Mouse (Mus musculus) neural tube, embryonic 15.5 days (tissue): ENCODE results near the gene Ecd. TPM values are rescaled to one million over a fixed set of nuclear protein-coding genes. Genes with fewer than 3 reads are reported as not detected.

Experiments used
- ATAC-seq: fragments of 200-750 bp; cut with Nextera tagmentation; 2 replicates; pipeline ENCODE4 v1.8.0; 2017; ENCODE audit warnings: mild to moderate bottlenecking, moderate TSS enrichment, moderate library complexity; ENCODE audit not compliant: low FRiP score
- H3K27ac ChIP-seq: fragments of 300-500 bp; sonication (generic); replicated peaks from 2 replicates; pipeline ENCODE4 v1.5.1; 2015; ENCODE audit warnings: mild to moderate bottlenecking, inconsistent platforms
- H3K27me3 ChIP-seq: fragments of 300-500 bp; sonication (generic); replicated peaks from 2 replicates; pipeline ENCODE4 v1.6.1; 2015; ENCODE audit warnings: inconsistent platforms
- H3K36me3 ChIP-seq: fragments of 300-500 bp; sonication (generic); 2 replicates; pipeline ENCODE4 v1.6.1; 2015; ENCODE audit warnings: inconsistent platforms
- H3K4me1 ChIP-seq: fragments of 300-500 bp; sonication (generic); 2 replicates; pipeline ENCODE4 v1.6.1; 2015; ENCODE audit warnings: inconsistent platforms
- H3K4me2 ChIP-seq: fragments of 300-500 bp; sonication (generic); 2 replicates; pipeline ENCODE4 v1.6.1; 2015; ENCODE audit warnings: inconsistent platforms, mild to moderate bottlenecking, moderate library complexity
- H3K4me3 ChIP-seq: fragments of 300-500 bp; sonication (generic); replicated peaks from 2 replicates; pipeline ENCODE4 v1.5.1; 2015; ENCODE audit warnings: mild to moderate bottlenecking, inconsistent platforms
- H3K9ac ChIP-seq: fragments of 300-500 bp; sonication (generic); replicated peaks from 2 replicates; pipeline ENCODE4 v1.6.1; 2015; ENCODE audit warnings: mild to moderate bottlenecking, inconsistent platforms
- H3K9me3 ChIP-seq: fragments of 300-500 bp; sonication (generic); replicated peaks from 2 replicates; pipeline ENCODE4 v1.6.1; 2016; ENCODE audit warnings: inconsistent platforms
- WGBS: fragments of 180-500 bp; shearing (Covaris S2); methylation state at CpG from one replicate; pipeline ENCODE4 v1.1.7; 2015; ENCODE audit warnings: mixed read lengths; 5-methylcytosine and 5-hydroxymethylcytosine counted together
- polyA plus RNA-seq: library from polyadenylated mRNA; unstranded; fragments of >200 nt; fragmentation: Nextera tagmentation; extraction: Ambion mirVana; gene quantifications from 2 replicates; pipeline ENCODE4 v1.2.1, GENCODE M21; 2015

Gene Ecd
- polyA plus RNA-seq, 1 experiment from 2014 or later = 48.4 TPM

DNA sequence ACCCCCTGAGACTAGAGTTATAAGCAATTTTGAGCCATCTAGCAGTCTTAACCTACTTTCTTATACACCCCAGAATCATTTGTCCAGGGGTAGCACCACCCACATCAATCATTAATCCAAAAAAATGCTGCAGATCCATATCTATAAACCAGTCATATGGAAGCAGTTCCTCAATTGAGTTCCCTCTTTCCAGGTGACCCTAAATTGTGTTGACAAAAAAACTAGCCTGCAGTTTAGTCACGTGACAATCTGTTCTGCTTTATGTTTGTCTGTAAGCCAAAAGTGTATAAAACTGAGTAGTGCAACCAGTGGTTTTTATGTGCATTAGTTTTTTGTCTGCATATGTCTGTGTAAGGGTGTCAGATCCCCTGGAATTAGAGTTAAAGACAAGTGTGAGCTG, 23.9 kb upstream of the Ecd start:
- Histone ChIP-seq H3K27me3 (no peaks in the 10 kb centered on the region), H3K27ac (no peak overlapping the region), H3K4me1 (no peaks in the 10 kb centered on the region), H3K9me3 (no peaks in the 10 kb centered on the region), H3K4me3 (no peak overlapping the region), H3K4me2 (no peak overlapping the region), H3K36me3 (peaks cover 67% of the 10 kb centered on the region), H3K9ac (no peak overlapping the region)
- WGBS = 93% methylated on average over 1 of the region's 1 CpGs
- no peak for ATAC-seq

DNA sequence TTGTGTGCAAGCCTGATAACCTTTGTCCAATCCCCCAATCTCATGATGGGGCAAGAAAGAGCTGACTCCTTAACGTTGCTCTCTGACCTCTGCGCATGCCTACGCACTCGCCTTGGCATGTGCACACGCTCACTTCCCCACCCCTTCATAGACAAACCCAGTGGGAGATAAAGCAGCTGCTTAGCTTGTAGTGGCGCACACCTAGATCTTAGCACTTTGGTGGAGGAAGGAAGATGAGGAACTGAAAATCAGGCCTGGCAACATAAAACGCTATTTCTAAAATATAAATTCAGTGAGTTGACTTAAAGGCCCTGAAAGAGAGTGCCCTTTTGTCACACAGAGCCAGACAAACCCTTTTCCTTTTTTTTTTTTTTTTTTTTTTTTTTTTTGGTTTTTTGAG, 22.9 kb upstream of the Ecd start:
- Histone ChIP-seq H3K4me2 (no peak overlapping the region), H3K4me1 (no peaks in the 10 kb centered on the region), H3K36me3 (peaks cover 65% of the 10 kb centered on the region), H3K4me3 (no peak overlapping the region), H3K9ac (no peak overlapping the region), H3K9me3 (no peaks in the 10 kb centered on the region), H3K27me3 (no peaks in the 10 kb centered on the region), H3K27ac (no peak overlapping the region)
- no peak for ATAC-seq
- WGBS = 91% methylated on average over 7 of the region's 7 CpGs

DNA sequence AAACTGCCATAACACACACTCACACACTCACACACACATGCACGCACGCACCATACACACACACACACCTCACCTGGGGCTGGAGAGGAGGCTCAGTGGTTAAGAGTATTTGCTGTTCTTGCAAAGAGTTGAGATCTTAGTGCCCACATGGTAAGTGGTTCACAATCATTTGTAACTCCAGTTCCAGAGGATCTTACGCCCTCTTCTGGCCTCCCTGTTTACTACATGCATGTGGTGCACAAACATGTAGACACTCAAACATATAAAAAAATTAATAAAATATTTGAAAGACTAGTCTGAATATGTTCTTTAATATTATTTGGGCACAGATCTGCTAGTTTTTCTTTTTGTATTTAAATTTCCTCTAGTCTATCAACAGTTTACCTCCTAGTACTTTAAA, 20.4 kb upstream of the Ecd start:
- no peak for ATAC-seq
- Histone ChIP-seq H3K4me2 (no peak overlapping the region), H3K4me3 (no peak overlapping the region), H3K4me1 (no peaks in the 10 kb centered on the region), H3K27me3 (no peaks in the 10 kb centered on the region), H3K9ac (no peak overlapping the region), H3K36me3 (peaks cover 69% of the 10 kb centered on the region), H3K9me3 (no peaks in the 10 kb centered on the region), H3K27ac (no peak overlapping the region)
- WGBS = 97% methylated on average over 3 of the region's 3 CpGs

DNA sequence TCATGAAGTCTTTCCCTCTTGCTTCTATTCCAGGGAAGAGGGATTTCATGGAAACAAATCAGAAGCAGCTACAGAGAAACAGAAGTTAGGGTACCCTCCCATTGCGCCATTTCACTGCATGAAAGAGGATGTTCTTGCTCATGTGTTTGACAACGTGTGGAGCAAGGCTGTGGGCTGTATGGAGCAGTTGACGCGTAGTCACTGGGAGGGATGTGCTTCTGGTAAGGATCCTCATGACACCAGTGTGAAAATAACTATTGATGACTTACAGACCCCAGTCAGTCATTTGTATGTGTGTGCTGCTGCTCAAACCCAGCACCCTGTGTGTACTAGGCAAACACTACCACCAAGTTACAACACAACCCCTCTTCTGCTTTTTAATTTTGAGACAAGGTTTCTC, 15.3 kb upstream of the Ecd start:
- no peaks in the 10 kb centered on the region for H3K4me1 ChIP-seq
- H3K9me3 ChIP-seq = no peaks in the 10 kb centered on the region
- WGBS = 95% methylated on average over 4 of the region's 4 CpGs
- peaks cover 74% of the 10 kb centered on the region for H3K36me3 ChIP-seq
- no peak overlapping the region for H3K9ac ChIP-seq
- H3K4me3 ChIP-seq = no peak overlapping the region
- no peak overlapping the region for H3K27ac ChIP-seq
- H3K27me3 ChIP-seq = no peaks in the 10 kb centered on the region
- H3K4me2 ChIP-seq = no peak overlapping the region
- ATAC-seq = no peak

DNA sequence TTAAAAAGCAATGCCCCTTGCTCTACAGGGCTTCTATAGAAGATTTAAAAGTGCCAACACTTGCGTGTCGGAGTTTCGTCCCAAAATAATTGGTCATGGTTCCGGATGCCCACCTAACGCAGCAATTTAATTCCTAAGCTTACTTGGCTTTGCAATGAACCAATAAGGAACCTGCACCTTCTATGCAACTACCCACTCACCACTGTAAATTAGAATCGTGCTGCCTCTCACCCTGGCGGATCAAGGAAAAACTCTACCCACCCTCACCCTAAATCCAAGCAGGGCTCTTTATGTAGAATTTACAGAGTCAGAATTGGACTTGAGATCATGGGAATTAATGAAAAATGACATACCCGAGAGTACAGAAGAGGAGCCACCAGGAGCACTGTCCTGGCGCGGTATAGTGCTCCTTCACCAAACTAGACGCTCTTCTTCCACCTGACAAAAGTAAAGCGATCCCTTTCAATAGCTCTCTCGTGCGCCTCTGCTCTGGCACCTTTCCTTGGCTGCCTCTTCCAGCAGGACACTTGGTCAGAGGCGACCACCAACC, 405 bp downstream of the Ecd start:
- Histone ChIP-seq H3K9me3 (no peaks in the 10 kb centered on the region), H3K4me2 (peak overlapping the region; percentile 72), H3K4me3 (peak overlapping the region; percentile 93), H3K36me3 (peaks cover 28% of the 10 kb centered on the region), H3K9ac (peak overlapping the region; percentile 74), H3K4me1 (peaks cover 34% of the 10 kb centered on the region), H3K27ac (peak overlapping the region; percentile 96), H3K27me3 (no peaks in the 10 kb centered on the region)
- ATAC-seq = peak; percentile 79
- WGBS = 5% methylated on average over 15 of the region's 15 CpGs

DNA sequence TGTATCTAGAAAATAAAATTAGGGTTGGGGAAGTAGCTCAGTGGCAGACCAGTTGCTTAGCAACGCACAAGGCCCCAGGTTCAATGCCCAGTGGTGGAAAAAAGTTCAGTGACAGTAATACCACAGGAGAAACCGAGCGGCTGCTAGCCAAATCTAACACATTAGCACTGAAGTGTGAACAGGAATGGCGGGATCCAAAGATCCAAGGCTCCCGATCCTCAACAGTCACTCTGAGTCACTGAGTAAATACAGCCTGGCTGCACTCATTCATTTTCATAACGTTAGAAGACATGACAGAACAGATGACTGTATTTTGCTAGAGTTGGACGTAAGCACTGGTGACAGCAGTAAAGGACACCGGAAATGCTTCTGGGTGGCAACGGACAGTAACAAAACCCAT, 2.0 kb downstream of the Ecd start:
- no peak for ATAC-seq
- WGBS = 89% methylated on average over 9 of the region's 9 CpGs

DNA sequence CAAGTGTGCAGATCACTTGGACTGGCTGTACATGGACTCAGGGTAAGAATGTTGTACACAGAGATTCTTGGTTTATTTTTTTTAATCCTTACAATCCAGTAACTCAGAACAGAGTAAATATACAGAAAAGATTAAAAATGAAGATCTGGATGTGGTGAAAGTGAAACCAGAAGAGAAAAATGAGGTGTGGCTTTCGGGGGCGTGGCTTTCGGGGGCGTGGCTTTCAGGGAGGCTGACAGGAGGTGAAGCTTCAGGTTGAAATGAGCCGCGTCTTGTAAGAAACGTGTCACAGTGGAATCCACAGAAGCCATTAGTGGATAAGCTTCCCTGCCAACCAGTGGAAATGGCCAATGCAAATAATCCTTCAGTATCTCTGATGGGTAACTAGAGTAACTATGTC, 7.1 kb downstream of the Ecd start:
- Histone ChIP-seq H3K9ac (no peak overlapping the region), H3K9me3 (no peaks in the 10 kb centered on the region), H3K27ac (no peak overlapping the region), H3K36me3 (peaks cover 61% of the 10 kb centered on the region), H3K4me1 (peaks cover 8% of the 10 kb centered on the region), H3K4me3 (no peak overlapping the region), H3K4me2 (no peak overlapping the region), H3K27me3 (no peaks in the 10 kb centered on the region)
- no peak for ATAC-seq
- WGBS = 85% methylated on average over 7 of the region's 7 CpGs

More for the DNA sequence above, 2.0 kb downstream of the Ecd start:
- peaks cover 36% of the 10 kb centered on the region for H3K36me3 ChIP-seq
- no peak overlapping the region for H3K4me2 ChIP-seq
- no peaks in the 10 kb centered on the region for H3K9me3 ChIP-seq
- no peaks in the 10 kb centered on the region for H3K27me3 ChIP-seq
- peaks cover 34% of the 10 kb centered on the region for H3K4me1 ChIP-seq
- no peak overlapping the region for H3K9ac ChIP-seq
- H3K27ac ChIP-seq = no peak overlapping the region
- H3K4me3 ChIP-seq = no peak overlapping the region

DNA sequence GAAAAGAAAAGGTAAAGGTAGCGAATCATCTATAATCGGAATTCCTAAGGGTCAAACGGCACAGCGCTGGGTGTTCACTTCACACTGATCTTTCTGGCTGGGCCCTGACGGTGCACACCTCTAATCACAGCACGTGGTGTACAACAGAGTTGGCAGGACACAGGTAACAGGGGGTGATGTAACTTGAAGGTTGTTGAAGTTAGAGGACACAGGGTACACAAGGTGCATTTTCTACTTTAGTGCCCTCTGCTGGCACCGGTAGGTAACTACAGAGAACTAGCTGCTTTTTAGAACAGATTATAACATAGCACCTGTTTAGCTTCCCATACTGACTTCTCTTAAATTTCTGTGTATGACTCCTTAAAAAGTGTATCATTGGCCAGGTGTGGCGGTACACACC, 7.8 kb downstream of the Ecd start:
- Histone ChIP-seq H3K27me3 (no peaks in the 10 kb centered on the region), H3K9me3 (no peaks in the 10 kb centered on the region), H3K4me3 (no peak overlapping the region), H3K27ac (no peak overlapping the region), H3K36me3 (peaks cover 62% of the 10 kb centered on the region), H3K4me1 (peaks cover 1% of the 10 kb centered on the region; the same call in 1 of the 2 replicates), H3K9ac (no peak overlapping the region), H3K4me2 (no peak overlapping the region)
- WGBS = 84% methylated on average over 8 of the region's 8 CpGs
- no peak for ATAC-seq

DNA sequence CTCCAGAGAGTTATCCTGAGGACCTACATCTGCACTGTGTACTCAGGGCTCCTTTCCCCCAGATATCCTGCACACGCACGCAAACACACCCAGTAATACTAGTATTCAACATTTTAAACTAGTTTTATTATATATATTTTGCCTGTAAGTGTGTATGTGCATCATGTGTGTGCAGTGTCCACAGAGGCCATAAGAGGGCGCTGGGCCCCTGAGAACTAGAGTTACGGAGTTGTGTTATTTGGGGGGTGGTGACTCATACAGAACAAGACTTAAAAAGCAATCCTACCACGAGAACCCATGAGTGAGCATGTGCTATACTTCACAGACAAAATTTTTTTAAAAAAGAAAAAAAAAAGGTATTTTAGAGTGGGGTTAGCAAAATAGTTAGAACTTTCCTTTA, 8.5 kb downstream of the Ecd start:
- H3K9ac ChIP-seq = no peak overlapping the region
- no peak overlapping the region for H3K4me2 ChIP-seq
- ATAC-seq = no peak
- H3K4me1 ChIP-seq = no peaks in the 10 kb centered on the region
- peaks cover 63% of the 10 kb centered on the region for H3K36me3 ChIP-seq
- H3K4me3 ChIP-seq = no peak overlapping the region
- H3K9me3 ChIP-seq = no peaks in the 10 kb centered on the region
- H3K27me3 ChIP-seq = no peaks in the 10 kb centered on the region
- no peak overlapping the region for H3K27ac ChIP-seq
- 96% methylated on average over 5 of the region's 5 CpGs for WGBS

DNA sequence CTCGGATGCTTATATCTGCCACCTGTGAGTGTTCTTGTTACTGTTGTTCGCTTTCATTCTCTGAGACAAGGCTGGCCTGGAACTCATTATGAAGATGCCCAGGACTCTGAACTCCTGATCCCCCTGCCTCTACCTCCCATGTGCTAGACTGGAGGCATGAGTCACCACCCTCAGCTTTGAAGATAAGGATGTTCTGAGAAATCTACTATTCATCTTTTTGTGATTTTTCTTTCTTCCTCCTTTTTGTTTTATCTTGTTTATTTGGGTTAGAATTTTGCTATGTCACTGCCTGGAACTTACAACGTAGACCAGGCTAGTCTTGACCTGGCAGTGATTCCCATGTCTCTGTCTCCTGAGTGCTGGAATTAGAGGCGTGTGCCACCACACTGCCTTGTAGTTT, 16.6 kb downstream of the Ecd start:
- no peak overlapping the region for H3K27ac ChIP-seq
- H3K4me3 ChIP-seq = no peak overlapping the region
- H3K27me3 ChIP-seq = no peaks in the 10 kb centered on the region
- H3K36me3 ChIP-seq = peaks cover 82% of the 10 kb centered on the region
- no peak overlapping the region for H3K4me2 ChIP-seq
- H3K9me3 ChIP-seq = no peaks in the 10 kb centered on the region
- 98% methylated on average over 4 of the region's 4 CpGs for WGBS
- ATAC-seq = no peak
- no peak overlapping the region for H3K9ac ChIP-seq
- H3K4me1 ChIP-seq = no peaks in the 10 kb centered on the region

DNA sequence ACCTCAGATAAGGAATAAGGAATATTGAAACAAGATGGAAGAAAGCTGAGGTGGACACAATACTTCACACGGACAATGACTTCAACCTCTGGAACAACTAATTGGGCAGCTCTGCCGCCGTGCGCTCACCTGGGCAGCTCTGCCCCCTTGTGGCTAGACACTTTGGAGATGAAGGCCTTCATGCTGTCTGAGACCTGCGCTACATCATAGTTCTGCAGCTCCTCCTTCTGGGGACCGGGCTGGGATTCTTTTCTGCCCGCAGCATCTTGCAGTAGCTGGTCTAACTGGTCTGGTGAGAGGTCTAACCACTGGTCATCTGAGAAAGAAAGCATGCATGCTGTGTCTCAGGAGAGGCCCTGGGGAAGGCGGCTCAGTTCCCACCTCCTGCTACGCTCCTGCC, 19.4 kb downstream of the Ecd start:
- no peak overlapping the region for H3K27ac ChIP-seq
- peaks cover 72% of the 10 kb centered on the region for H3K36me3 ChIP-seq
- H3K4me3 ChIP-seq = no peak overlapping the region
- H3K4me1 ChIP-seq = no peaks in the 10 kb centered on the region
- no peak for ATAC-seq
- no peak overlapping the region for H3K9ac ChIP-seq
- H3K9me3 ChIP-seq = no peaks in the 10 kb centered on the region
- H3K4me2 ChIP-seq = no peak overlapping the region
- WGBS = 79% methylated on average over 9 of the region's 9 CpGs
- H3K27me3 ChIP-seq = no peaks in the 10 kb centered on the region

DNA sequence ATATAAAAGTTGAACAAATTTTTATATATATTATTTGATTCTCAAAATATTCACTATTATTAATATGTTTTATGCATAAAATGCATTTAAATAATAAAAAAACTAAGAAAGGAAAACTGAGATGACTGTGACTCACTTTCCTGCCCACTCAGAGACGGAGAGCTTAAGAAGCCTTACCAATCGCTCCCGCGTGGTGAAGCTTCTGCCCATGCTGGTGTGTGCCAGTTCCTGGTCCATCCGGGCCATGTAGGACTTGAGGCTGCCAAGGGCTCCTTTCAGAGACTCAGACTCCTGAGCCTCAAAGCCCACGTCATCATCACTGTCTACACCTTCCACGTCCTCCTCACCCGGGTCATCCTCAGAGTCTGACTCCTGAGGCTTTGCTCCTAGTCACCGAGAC, 23.7 kb downstream of the Ecd start:
- Histone ChIP-seq H3K9ac (no peak overlapping the region), H3K27ac (no peak overlapping the region), H3K27me3 (no peaks in the 10 kb centered on the region), H3K9me3 (no peaks in the 10 kb centered on the region), H3K4me1 (no peaks in the 10 kb centered on the region), H3K36me3 (peaks cover 65% of the 10 kb centered on the region), H3K4me3 (no peak overlapping the region), H3K4me2 (no peak overlapping the region)
- ATAC-seq = no peak
- WGBS = 97% methylated on average over 9 of the region's 9 CpGs

DNA sequence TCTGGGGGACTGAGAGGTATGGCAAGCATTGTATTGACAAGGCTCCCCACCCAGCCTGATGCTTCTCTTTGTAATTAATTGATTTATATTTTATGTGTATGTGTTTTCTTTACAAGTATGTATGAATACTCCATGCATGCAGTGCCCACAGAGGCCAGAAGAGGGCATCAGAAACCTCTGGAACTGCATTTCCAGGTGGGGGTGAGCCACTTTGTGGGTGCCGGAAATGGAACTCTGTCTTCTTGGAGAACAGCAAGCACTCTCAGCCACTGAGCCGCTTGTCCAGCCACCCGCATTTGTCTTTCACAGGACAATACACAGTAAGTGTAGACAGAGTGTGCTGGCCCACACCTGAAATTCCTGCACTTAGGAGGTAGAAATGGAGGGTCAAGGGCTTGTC, 28.5 kb downstream of the Ecd start:
- Histone ChIP-seq H3K4me2 (no peak overlapping the region), H3K27me3 (no peaks in the 10 kb centered on the region), H3K36me3 (peaks cover 50% of the 10 kb centered on the region), H3K27ac (no peak overlapping the region), H3K9ac (no peak overlapping the region), H3K4me3 (no peak overlapping the region), H3K4me1 (no peaks in the 10 kb centered on the region), H3K9me3 (no peaks in the 10 kb centered on the region)
- 84% methylated on average over 3 of the region's 3 CpGs for WGBS
- ATAC-seq = no peak
